Mouse (Mus musculus): ENCODE results near the gene Rgs7.

GRCm38 (mm10) chr1:175240137-175240536 is 252.2 kb downstream of the Rgs7 start:
- no peak for TF ChIP-seq POLR2A (IDR thresholded peaks at IDR 0.05; ENCODE audit: extremely low read depth, insufficient read depth, low read length)
- no peak for TF ChIP-seq CTCF (IDR thresholded peaks at IDR 0.05; ENCODE audit: extremely low read depth, insufficient read depth, low read length)

All from cortical plate, adult 2 months (tissue).